Mouse (Mus musculus): ENCODE measurements around the gene Fgfr2.

DNA sequence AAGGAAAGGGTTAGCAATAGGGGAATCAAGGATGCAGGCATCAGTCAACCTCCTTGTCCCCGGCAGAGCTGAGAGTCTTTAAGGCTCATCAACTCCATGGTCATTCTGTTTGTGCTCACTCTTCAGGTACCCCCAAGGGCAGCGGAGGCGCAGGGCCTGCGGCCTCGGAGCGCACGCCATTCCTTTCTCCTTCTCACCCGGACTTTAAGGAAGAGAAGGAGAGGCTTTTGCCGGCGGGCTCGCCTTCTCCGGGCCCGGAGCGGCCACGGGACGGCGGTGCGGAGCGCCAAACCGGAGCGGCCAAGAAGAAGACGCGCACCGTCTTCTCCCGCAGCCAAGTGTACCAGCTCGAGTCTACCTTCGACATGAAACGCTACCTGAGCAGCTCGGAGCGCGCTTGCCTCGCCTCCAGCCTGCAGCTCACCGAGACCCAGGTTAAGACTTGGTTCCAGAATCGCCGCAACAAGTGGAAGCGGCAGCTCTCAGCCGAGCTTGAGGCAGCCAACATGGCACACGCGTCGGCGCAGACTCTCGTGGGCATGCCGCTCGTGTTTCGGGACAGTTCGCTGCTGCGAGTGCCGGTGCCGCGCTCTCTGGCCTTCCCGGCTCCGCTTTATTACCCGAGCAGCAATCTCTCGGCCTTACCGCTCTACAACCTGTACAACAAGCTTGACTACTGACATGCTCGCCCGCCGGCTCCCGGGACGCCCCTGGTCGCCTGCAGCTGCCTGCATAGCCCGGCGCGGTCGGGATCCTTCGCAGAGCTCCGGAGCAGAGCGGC, 1567.7 kb downstream of the Fgfr2 start:
- no peak for TF ChIP-seq CTCF (IDR thresholded peaks at IDR 0.05; ENCODE audit: control insufficient read depth, insufficient read depth, insufficient read length)
- no peak for TF ChIP-seq USF1 (IDR thresholded peaks at IDR 0.05; ENCODE audit: low read depth)
- TF ChIP-seq MAX (IDR thresholded peaks at IDR 0.05): no peak
- TF ChIP-seq MYOD1 (IDR thresholded peaks at IDR 0.05; ENCODE audit: control insufficient read depth, insufficient read length, low read depth): no peak
- TF ChIP-seq CEBPB (IDR thresholded peaks at IDR 0.05; ENCODE audit: low read depth): no peak
- TF ChIP-seq MYOG (IDR thresholded peaks at IDR 0.05; ENCODE audit: control insufficient read depth, extremely low read depth, insufficient read length): no peak
